Mouse (Mus musculus) gastrocnemius, postnatal 14 days (tissue): ENCODE measurements around the gene Amy2a2. TPM values are rescaled to one million over a fixed set of nuclear protein-coding genes. Genes with fewer than 3 reads are reported as not detected.
"Not testable (repeated sequence)": the region's sequence is repeated elsewhere in the genome, so short reads cannot be mapped to it uniquely, and the experiment has no call there.

Experiments used
- DNase-seq: peaks from one replicate; pipeline ENCODE4 v3.0.0; 2021; ENCODE audit warnings: mixed read lengths
- intact Hi-C: fragments of 180-260 bp; cut with DNase I; formaldehyde crosslinking; loops from one replicate; pipeline ENCODE4 v1.15.1; 2025; ENCODE audit warnings: low total_unique reads
- long read RNA-seq, 2 experiments: library from polyadenylated mRNA; stranded (forward); transcript quantifications; one replicate each; pipeline ENCODE4 v2.0.0; 2021
- total RNA-seq, 2 experiments: library from RNA; stranded (reverse); gene quantifications; 2 replicates each; pipeline ENCODE4 v1.2.3; 2021

Gene Amy2a2
- not detected for total RNA-seq
- long read RNA-seq, experiment 1: 0 reads
- long read RNA-seq, experiment 2: 0 reads

DNA sequence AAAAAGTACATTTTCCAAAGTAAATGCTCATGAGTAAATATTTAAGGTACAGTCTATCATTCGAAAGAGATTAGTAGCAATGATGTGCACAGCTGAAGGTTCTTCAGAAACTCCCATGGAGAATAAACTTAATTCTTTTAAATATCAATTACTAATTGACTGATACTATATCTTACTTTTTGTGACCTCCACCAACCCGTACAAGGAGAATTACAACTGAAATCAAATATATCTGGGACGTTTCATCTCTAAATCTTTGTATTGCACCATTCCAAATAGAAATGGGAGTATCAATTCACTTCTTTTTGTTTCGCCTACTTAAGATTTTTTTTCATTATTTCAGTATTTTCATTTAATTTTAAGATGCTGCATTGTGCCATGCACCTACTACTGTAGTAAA lies at the start of gene Amy2a2:
Gene Amy2a2 (minus strand): TSS at position 101 of the 400 bp plus-strand sequence.
- intact Hi-C loops: not testable (repeated sequence)

DNA sequence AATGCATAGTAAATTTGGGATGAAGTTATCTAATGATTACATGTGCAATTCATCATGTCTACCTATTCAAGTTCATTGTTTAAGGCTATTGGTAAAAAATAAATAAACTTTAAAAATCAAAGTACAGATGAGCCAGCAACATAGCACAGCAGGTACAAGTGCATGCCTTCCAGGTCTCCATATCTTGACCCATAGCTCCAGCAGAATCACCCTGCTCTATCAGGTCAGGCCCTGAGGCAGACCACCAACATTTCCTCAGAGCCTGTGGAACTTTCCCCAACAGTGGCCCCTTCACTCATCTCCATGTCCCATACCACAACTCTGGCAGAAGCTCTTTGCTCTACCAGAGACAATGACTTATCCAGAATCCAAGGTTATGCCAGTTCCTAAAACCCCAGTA lies 11.0 kb downstream of the Amy2a2 start:
- intact Hi-C loops: not testable (repeated sequence)

More for the DNA sequence above, at the start of gene Amy2a2:
- not testable (repeated sequence) for DNase-seq

DNA sequence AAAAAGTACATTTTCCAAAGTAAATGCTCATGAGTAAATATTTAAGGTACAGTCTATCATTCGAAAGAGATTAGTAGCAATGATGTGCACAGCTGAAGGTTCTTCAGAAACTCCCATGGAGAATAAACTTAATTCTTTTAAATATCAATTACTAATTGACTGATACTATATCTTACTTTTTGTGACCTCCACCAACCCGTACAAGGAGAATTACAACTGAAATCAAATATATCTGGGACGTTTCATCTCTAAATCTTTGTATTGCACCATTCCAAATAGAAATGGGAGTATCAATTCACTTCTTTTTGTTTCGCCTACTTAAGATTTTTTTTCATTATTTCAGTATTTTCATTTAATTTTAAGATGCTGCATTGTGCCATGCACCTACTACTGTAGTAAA lies 32.5 kb downstream of the Amy2a2 start, which contains the start of gene Amy2a3:
Gene Amy2a3 (minus strand): TSS at position 101 of the 400 bp plus-strand sequence.
- intact Hi-C loops: not testable (repeated sequence)

More for the DNA sequence above, 11.0 kb downstream of the Amy2a2 start:
- not testable (repeated sequence) for DNase-seq

DNA sequence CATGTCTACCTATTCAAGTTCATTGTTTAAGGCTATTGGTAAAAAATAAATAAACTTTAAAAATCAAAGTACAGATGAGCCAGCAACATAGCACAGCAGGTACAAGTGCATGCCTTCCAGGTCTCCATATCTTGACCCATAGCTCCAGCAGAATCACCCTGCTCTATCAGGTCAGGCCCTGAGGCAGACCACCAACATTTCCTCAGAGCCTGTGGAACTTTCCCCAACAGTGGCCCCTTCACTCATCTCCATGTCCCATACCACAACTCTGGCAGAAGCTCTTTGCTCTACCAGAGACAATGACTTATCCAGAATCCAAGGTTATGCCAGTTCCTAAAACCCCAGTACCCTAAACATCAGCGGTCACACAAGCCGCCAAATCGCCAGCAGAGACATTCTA lies 43.5 kb downstream of the Amy2a2 start:
- intact Hi-C loops, DNase-seq: not testable (repeated sequence)

More for the DNA sequence above, 32.5 kb downstream of the Amy2a2 start, which contains the start of gene Amy2a3:
- DNase-seq: not testable (repeated sequence)

Other genes with a start within 250 kb of the Amy2a2 start
- not detected for gene Amy2a5, start 97.8 kb downstream of the Amy2a2 start, total RNA-seq
- gene Amy2a4, start 65.2 kb downstream of the Amy2a2 start, total RNA-seq: not detected
- not detected for gene Amy2a3, start 32.6 kb downstream of the Amy2a2 start, total RNA-seq
- gene Amy2a1, start 175.8 kb upstream of the Amy2a2 start, total RNA-seq: not detected